Mouse (Mus musculus) G1E-ER4 (cell line): ENCODE measurements around the gene Tmtc3. TPM values are rescaled to one million over a fixed set of nuclear protein-coding genes. Genes with fewer than 3 reads are reported as not detected.

Source experiments
- GATA1 ChIP-seq: IDR thresholded peaks from one replicate; pipeline ENCODE4 v1.8.0; 2012; ENCODE audit warnings: low read length, inconsistent platforms
- polyA plus RNA-seq: library from polyadenylated mRNA; stranded (reverse); fragments of >175 nt; gene quantifications from 2 replicates; pipeline ENCODE4 v1.2.3, GENCODE M21; 2012

Tmtc3 gene
- polyA plus RNA-seq = 4.4 and 6.3 TPM in 2 replicates

DNA sequence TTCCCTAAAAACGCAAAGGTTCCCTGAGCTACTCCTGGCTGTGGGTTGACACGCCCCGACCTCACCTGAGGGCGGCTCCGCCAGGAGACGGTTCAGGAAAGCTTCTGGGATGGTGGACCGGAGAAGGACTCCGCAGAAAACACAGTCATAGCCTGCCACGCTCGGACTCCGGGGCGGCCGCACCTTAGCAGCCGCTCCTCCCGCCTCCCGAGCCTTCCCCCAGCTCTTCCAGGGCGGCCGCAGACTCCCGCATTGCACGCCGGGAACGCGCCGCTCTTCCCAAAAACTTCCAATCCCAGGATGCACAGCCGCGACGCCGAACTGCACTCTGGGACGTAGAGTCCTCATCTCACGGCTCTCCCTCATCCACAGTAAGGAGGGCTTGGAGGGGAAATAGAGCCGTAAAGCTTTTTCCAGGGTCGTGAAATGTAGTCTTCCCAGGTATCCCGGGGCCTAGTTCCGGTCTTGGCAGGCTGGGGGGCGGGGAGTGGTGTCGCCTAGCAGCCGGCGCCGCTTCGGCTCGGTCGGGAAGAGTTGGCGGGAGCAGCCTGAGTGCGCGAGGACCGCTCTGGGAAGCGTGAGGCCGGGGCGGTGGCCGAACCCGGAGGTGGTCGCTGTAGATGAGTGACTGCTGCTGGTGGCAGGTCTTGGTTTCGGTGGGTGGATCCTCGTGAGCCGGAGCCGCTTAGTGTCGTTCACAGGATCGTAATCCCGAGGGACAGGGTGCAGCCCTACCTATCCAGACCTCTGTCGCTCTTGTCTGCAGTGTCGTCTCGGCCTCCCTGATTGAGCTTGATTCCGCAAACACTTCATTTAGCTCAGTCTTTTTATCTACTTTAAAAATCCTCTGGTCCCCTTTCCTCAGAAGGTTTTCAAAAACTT is at the start of gene Tmtc3, which contains the start of gene Cep290:
Gene Tmtc3, minus strand, starts transcription at position 254 of the 882 bp plus-strand sequence.
Gene Cep290, plus strand, starts transcription at position 462 of the 882 bp plus-strand sequence.
- TF ChIP-seq GATA1 = no peak

- no peak for TF ChIP-seq GATA1
Measured at GRCm38 (mm10) chr10:100524499-100525390, 37.6 kb upstream of the Tmtc3 start.

GRCm38 (mm10) chr10:100522330-100522729 is 35.2 kb upstream of the Tmtc3 start:
- no peak for TF ChIP-seq GATA1

- TF ChIP-seq GATA1 = no peak
Measured at GRCm38 (mm10) chr10:100521617-100522016, 34.5 kb upstream of the Tmtc3 start.

DNA sequence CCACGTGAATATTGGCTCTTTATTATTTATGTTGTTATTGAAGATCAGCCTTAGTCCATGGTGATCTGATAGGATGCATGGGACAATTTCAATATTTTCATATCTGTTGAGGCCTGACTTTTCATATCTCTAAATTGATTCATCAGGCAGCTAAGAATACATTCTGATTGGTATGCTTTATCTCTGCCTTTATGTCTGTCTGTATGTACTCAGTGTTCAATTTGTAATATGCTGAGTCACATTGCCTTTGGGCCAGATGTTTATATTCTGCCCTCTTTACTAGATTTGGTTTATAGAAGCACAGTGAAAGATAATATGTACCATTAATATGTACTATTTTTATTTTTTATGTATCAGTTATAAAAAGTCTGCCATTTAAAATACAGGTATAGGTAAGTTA is 21.0 kb upstream of the Tmtc3 start:
- peak; percentile 34 for TF ChIP-seq GATA1

- peak; percentile 42 for TF ChIP-seq GATA1
Measured at GRCm38 (mm10) chr10:100498309-100498708, 11.2 kb upstream of the Tmtc3 start.

DNA sequence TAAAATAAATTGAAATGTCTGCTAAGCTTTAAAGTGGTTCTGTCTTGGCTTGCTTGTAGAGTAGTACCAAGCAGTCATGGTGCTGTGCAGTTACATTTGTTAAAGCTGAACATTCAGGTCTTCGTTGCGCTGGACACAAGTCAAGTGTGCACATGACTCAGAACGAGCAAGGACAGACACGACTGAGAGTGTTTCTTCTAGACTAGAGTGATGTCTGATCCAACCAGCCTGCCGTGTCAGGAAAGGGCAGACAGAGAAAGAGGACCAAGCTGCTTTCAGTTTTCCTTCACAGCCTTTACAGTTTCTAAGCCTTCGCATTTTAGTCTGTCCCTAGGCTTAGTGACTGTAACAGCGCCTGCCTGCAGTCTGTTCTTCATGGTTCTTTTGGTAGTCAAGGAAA is 4.8 kb upstream of the Tmtc3 start:
- TF ChIP-seq GATA1 = no peak

DNA sequence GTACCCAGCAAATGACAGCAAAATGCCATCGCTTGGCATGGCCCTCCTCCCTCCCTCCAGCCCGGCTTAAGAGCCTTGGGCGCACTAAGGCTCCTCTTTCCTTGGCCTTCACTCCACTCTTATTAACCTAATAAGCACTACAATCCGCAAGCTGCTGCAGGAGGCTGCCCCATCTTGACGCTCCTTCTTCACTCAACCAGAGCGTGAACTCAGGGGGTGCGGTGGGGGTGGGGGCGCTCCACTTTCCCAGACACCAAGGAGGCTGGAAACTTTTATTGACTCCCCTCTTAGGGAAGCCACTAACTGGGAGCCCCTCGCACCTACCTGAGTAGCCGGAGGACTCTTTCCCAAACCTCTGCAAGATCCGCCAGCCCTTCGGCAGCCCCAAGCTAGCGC is 451 bp downstream of the Tmtc3 start:
- TF ChIP-seq GATA1 = no peak

DNA sequence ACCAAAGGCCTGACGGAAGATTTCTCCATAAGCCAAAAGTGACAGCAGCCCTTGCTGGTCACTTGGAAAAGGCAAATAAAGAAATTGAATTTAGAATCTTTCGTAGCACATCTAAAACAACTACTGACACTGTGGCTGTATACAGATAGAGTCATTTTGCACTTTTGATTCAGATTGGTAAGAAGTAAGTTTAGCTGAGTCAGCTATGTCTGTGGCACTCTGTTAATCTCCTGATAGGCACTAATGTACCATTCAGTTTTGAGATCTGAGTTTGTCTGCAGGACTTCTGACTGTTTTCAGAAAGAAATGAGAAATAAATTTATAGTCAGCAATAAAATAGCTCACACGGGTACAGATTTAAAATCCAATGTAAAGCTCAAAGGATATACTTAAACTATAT is 7.6 kb downstream of the Tmtc3 start:
- TF ChIP-seq GATA1 = no peak

GRCm38 (mm10) chr10:100475040-100475439 is 12.1 kb downstream of the Tmtc3 start:
- TF ChIP-seq GATA1 = no peak

GRCm38 (mm10) chr10:100460515-100460914 is 26.6 kb downstream of the Tmtc3 start:
- TF ChIP-seq GATA1 = no peak

DNA sequence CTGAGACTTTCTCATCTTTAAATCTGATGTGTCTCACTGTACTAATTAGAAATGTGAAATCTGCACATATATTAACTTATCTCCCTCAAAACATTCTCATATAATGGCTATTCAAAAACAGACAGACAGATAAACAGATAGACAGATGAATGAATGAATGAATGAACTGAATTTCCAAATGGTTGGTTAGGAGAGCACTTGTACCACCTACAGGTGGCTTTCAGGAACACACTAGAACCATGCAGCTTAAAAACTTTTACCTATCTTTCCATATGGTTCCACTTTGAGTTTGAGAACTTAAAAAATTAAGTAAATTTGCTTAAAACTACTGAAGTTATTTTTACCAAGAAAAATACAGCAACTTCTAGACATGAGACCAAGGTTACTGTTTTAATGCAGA is 37.8 kb downstream of the Tmtc3 start:
- TF ChIP-seq GATA1 = no peak

- no peak for TF ChIP-seq GATA1
Measured at GRCm38 (mm10) chr10:100427592-100427991, 59.6 kb downstream of the Tmtc3 start.

DNA sequence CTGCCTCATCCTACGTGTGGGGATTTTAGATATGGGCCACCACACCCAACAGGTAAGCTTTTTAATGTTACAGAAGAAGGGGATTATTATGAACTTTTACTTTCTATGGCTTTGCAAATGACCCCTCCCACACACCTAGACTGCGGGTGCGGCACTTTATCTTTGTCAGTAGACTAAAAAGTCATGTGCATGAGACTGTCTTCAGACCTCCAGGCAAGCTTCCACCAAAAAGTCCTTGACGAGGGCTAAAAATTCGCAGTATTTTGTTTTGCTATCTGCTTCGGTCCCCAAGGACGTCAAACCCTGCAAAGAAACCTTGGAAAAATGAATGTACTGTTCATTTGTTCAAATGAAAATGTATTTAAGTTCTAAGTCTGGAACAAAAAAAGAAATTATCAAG is 71.6 kb downstream of the Tmtc3 start:
- TF ChIP-seq GATA1 = no peak

Other genes with a start within 250 kb of the Tmtc3 start
- not detected in 2 replicates for gene Gm4301, start 151.7 kb downstream of the Tmtc3 start, polyA plus RNA-seq
- gene Gm4302, start 146.5 kb downstream of the Tmtc3 start, polyA plus RNA-seq = not detected in 2 replicates
- not detected in 2 replicates for gene Gm4303, start 141.4 kb downstream of the Tmtc3 start, polyA plus RNA-seq
- gene Gm4305, start 136.3 kb downstream of the Tmtc3 start, polyA plus RNA-seq = not detected in 2 replicates
- gene Gm4307, start 126.0 kb downstream of the Tmtc3 start, polyA plus RNA-seq = not detected in 2 replicates
- not detected in 2 replicates for gene Gm4312, start 104.8 kb downstream of the Tmtc3 start, polyA plus RNA-seq
- gene Cep290, start 208 bp upstream of the Tmtc3 start, polyA plus RNA-seq = 0.30 and 0.39 TPM in 2 replicates
- 6.4 and 13.8 TPM in 2 replicates for gene 4930430F08Rik, start 103.1 kb upstream of the Tmtc3 start, polyA plus RNA-seq
- not detected in 2 replicates for gene 1700017N19Rik, start 103.1 kb upstream of the Tmtc3 start, polyA plus RNA-seq